Mouse (Mus musculus) liver, embryonic 16.5 days (tissue): ENCODE results near the gene Polk. TPM values are rescaled to one million over a fixed set of nuclear protein-coding genes. Genes with fewer than 3 reads are reported as not detected.

Experiments
- ATAC-seq: fragments of 200-750 bp; cut with Nextera tagmentation; 2 replicates; pipeline ENCODE4 v1.8.0; 2017; ENCODE audit warnings: low read depth, mild to moderate bottlenecking, moderate number of reproducible peaks, moderate library complexity
- H3K27ac ChIP-seq: fragments of 300-500 bp; sonication (generic); 2 replicates; pipeline ENCODE4 v1.5.1; 2014; ENCODE audit warnings: mild to moderate bottlenecking, low read length
- H3K27me3 ChIP-seq: fragments of 300-500 bp; sonication (generic); 2 replicates; pipeline ENCODE4 v1.6.1; 2014; ENCODE audit warnings: low read depth, low read length, mixed read lengths; ENCODE audit not compliant: control insufficient read depth, insufficient read depth
- H3K36me3 ChIP-seq: fragments of 300-500 bp; sonication (generic); 2 replicates; pipeline ENCODE4 v1.6.1; 2014; ENCODE audit warnings: mild to moderate bottlenecking; ENCODE audit not compliant: control insufficient read depth, insufficient read depth
- H3K4me1 ChIP-seq: fragments of 300-500 bp; sonication (generic); 2 replicates; pipeline ENCODE4 v1.6.1; 2014; ENCODE audit warnings: low read depth, low read length, mixed read lengths; ENCODE audit not compliant: control insufficient read depth
- H3K4me2 ChIP-seq: fragments of 300-500 bp; sonication (generic); 2 replicates; pipeline ENCODE4 v1.6.1; 2014; ENCODE audit warnings: low read depth, low read length, mixed read lengths
- H3K4me3 ChIP-seq: fragments of 300-500 bp; sonication (generic); 2 replicates; pipeline ENCODE4 v1.5.1; 2014; ENCODE audit warnings: low read depth, mild to moderate bottlenecking, low read length
- H3K9ac ChIP-seq: fragments of 300-500 bp; sonication (generic); 2 replicates; pipeline ENCODE4 v1.6.1; 2014; ENCODE audit warnings: low read depth, low read length
- H3K9me3 ChIP-seq: fragments of 300-500 bp; sonication (generic); replicated peaks from 2 replicates; pipeline ENCODE4 v1.6.1; 2016; ENCODE audit warnings: low read length; ENCODE audit not compliant: control insufficient read depth
- WGBS: fragments of 180-500 bp; shearing (Covaris S2); extraction: QIAGEN DNeasy Blood & Tissue Kit; methylation state at CpG from one replicate; pipeline ENCODE4 v1.1.7; 2014; ENCODE audit not compliant: insufficient replicate concordance; 5-methylcytosine and 5-hydroxymethylcytosine counted together
- polyA plus RNA-seq: library from polyadenylated mRNA; unstranded; fragments of >200 nt; fragmentation: Nextera tagmentation; extraction: Ambion mirVana; gene quantifications from 2 replicates; pipeline ENCODE4 v1.2.1, GENCODE M21; 2015

Polk gene
- polyA plus RNA-seq, 1 experiment from 2014 or later: 3.8 TPM

GRCm38 (mm10) chr13:96536821-96537572 lies 5.4 kb downstream of the Polk start:
- Histone ChIP-seq H3K4me3 (no peak overlapping the region), H3K4me2 (no peak overlapping the region), H3K4me1 (no peaks in the 10 kb centered on the region; the same call in none of the 2 replicates), H3K27ac (no peak overlapping the region), H3K27me3 (no peaks in the 10 kb centered on the region), H3K9ac (no peak overlapping the region), H3K9me3 (no peaks in the 10 kb centered on the region), H3K36me3 (no peaks in the 10 kb centered on the region)
- no peak for ATAC-seq
- WGBS: 39% methylated on average over 5 of the region's 5 CpGs

GRCm38 (mm10) chr13:96533742-96534141 lies 8.6 kb downstream of the Polk start:
- Histone ChIP-seq H3K27ac (no peak overlapping the region), H3K9me3 (no peaks in the 10 kb centered on the region), H3K4me3 (no peak overlapping the region), H3K4me2 (no peak overlapping the region), H3K36me3 (no peaks in the 10 kb centered on the region; the same call in 1 of the 2 replicates), H3K4me1 (no peaks in the 10 kb centered on the region; the same call in 1 of the 2 replicates), H3K9ac (no peak overlapping the region), H3K27me3 (no peaks in the 10 kb centered on the region)
- ATAC-seq: no peak
- 70% methylated on average over 2 of the region's 2 CpGs for WGBS

- Histone ChIP-seq H3K4me3 (no peak overlapping the region), H3K27me3 (no peaks in the 10 kb centered on the region), H3K4me1 (no peaks in the 10 kb centered on the region; the same call in 1 of the 2 replicates), H3K9me3 (no peaks in the 10 kb centered on the region), H3K36me3 (no peaks in the 10 kb centered on the region; the same call in 1 of the 2 replicates), H3K4me2 (no peak overlapping the region), H3K27ac (no peak overlapping the region), H3K9ac (no peak overlapping the region)
- ATAC-seq: no peak
- 79% methylated on average over 6 of the region's 6 CpGs for WGBS
Observed at GRCm38 (mm10) chr13:96532176-96532575, 10.2 kb downstream of the Polk start.

GRCm38 (mm10) chr13:96530064-96530463 lies 12.3 kb downstream of the Polk start:
- H3K9ac ChIP-seq: no peak overlapping the region
- no peak for ATAC-seq
- peaks cover 3% of the 10 kb centered on the region; the same call in 1 of the 2 replicates for H3K4me1 ChIP-seq
- H3K9me3 ChIP-seq: no peaks in the 10 kb centered on the region
- 83% methylated on average over 9 of the region's 9 CpGs for WGBS
- no peaks in the 10 kb centered on the region; the same call in 1 of the 2 replicates for H3K36me3 ChIP-seq
- H3K4me2 ChIP-seq: no peak overlapping the region
- H3K4me3 ChIP-seq: no peak overlapping the region
- H3K27me3 ChIP-seq: no peaks in the 10 kb centered on the region
- no peak overlapping the region for H3K27ac ChIP-seq

GRCm38 (mm10) chr13:96529542-96529941 lies 12.8 kb downstream of the Polk start:
- 56% methylated on average over 3 of the region's 3 CpGs for WGBS
- no peak overlapping the region for H3K4me3 ChIP-seq
- peaks cover 3% of the 10 kb centered on the region; the same call in 1 of the 2 replicates for H3K4me1 ChIP-seq

GRCm38 (mm10) chr13:96528776-96529175 lies 13.6 kb downstream of the Polk start:
- H3K4me3 ChIP-seq: no peak overlapping the region
- H3K27ac ChIP-seq: no peak overlapping the region
- 74% methylated on average over 3 of the region's 3 CpGs for WGBS
- no peaks in the 10 kb centered on the region for H3K27me3 ChIP-seq
- H3K4me1 ChIP-seq: peaks cover 3% of the 10 kb centered on the region; the same call in 1 of the 2 replicates
- no peaks in the 10 kb centered on the region for H3K9me3 ChIP-seq
- no peak overlapping the region for H3K9ac ChIP-seq
- H3K4me2 ChIP-seq: no peak overlapping the region
- ATAC-seq: no peak
- no peaks in the 10 kb centered on the region; the same call in 1 of the 2 replicates for H3K36me3 ChIP-seq

More at GRCm38 (mm10) chr13:96529542-96529941, 12.8 kb downstream of the Polk start:
- Histone ChIP-seq H3K27ac (no peak overlapping the region), H3K36me3 (no peaks in the 10 kb centered on the region; the same call in 1 of the 2 replicates), H3K9ac (no peak overlapping the region), H3K4me2 (no peak overlapping the region), H3K27me3 (no peaks in the 10 kb centered on the region), H3K9me3 (no peaks in the 10 kb centered on the region)
- no peak for ATAC-seq

- ATAC-seq: no peak
- 59% methylated on average over 11 of the region's 11 CpGs for WGBS
- no peaks in the 10 kb centered on the region; the same call in 1 of the 2 replicates for H3K36me3 ChIP-seq
- no peak overlapping the region for H3K4me3 ChIP-seq
- H3K9me3 ChIP-seq: no peaks in the 10 kb centered on the region
- H3K9ac ChIP-seq: no peak overlapping the region
- H3K27me3 ChIP-seq: no peaks in the 10 kb centered on the region
- H3K4me1 ChIP-seq: peaks cover 3% of the 10 kb centered on the region; the same call in 1 of the 2 replicates
- no peak overlapping the region for H3K27ac ChIP-seq
- H3K4me2 ChIP-seq: no peak overlapping the region
Observed at GRCm38 (mm10) chr13:96527856-96528255, 14.5 kb downstream of the Polk start.

GRCm38 (mm10) chr13:96527022-96527421 lies 15.4 kb downstream of the Polk start:
- WGBS: 22% methylated on average over 3 of the region's 3 CpGs
- Histone ChIP-seq H3K9ac (no peak overlapping the region), H3K4me1 (peaks cover 3% of the 10 kb centered on the region; the same call in 1 of the 2 replicates), H3K4me2 (no peak overlapping the region), H3K27ac (no peak overlapping the region), H3K36me3 (no peaks in the 10 kb centered on the region; the same call in 1 of the 2 replicates), H3K9me3 (no peaks in the 10 kb centered on the region), H3K4me3 (no peak overlapping the region), H3K27me3 (no peaks in the 10 kb centered on the region)
- ATAC-seq: no peak

- Histone ChIP-seq H3K4me1 (no peaks in the 10 kb centered on the region; the same call in 1 of the 2 replicates), H3K9me3 (no peaks in the 10 kb centered on the region), H3K4me3 (no peak overlapping the region), H3K36me3 (peaks cover 3% of the 10 kb centered on the region; the same call in 1 of the 2 replicates), H3K9ac (no peak overlapping the region), H3K4me2 (no peak overlapping the region), H3K27ac (no peak overlapping the region), H3K27me3 (no peaks in the 10 kb centered on the region)
- WGBS: 67% methylated on average over 3 of the region's 3 CpGs
- no peak for ATAC-seq
Observed at GRCm38 (mm10) chr13:96521294-96521693, 21.1 kb downstream of the Polk start.
